Mouse (Mus musculus): ENCODE results near the gene Rln3.

The Rln3 gene

GRCm38 (mm10) chr8:84063861-84064610 lies 19.2 kb upstream of the Rln3 start:
- no peak for DNase-seq

- DNase-seq, result no peak
Observed at GRCm38 (mm10) chr8:84060245-84060644, 15.4 kb upstream of the Rln3 start.

GRCm38 (mm10) chr8:84059226-84059625 lies 14.4 kb upstream of the Rln3 start:
- DNase-seq, result no peak

- no peak for DNase-seq
Observed at GRCm38 (mm10) chr8:84057827-84058226, 13.0 kb upstream of the Rln3 start.

- DNase-seq, result no peak
Observed at GRCm38 (mm10) chr8:84053229-84053628, 8.4 kb upstream of the Rln3 start.

- DNase-seq, result no peak
Observed at GRCm38 (mm10) chr8:84052746-84053145, 7.9 kb upstream of the Rln3 start.

GRCm38 (mm10) chr8:84048171-84048570 lies 3.4 kb upstream of the Rln3 start:
- no peak for DNase-seq

GRCm38 (mm10) chr8:84046505-84046904 lies 1.7 kb upstream of the Rln3 start:
- DNase-seq, result no peak

GRCm38 (mm10) chr8:84044103-84044502 lies 697 bp downstream of the Rln3 start:
- DNase-seq, result no peak

GRCm38 (mm10) chr8:84042948-84043342 lies 1.9 kb downstream of the Rln3 start:
- no peak for DNase-seq

GRCm38 (mm10) chr8:84042066-84042947 lies 2.5 kb downstream of the Rln3 start, which contains the start of gene Il27ra:
Gene Il27ra (minus strand): TSS chr8:84042589.
- DNase-seq, result no peak

GRCm38 (mm10) chr8:84039050-84039449 lies 5.8 kb downstream of the Rln3 start:
- DNase-seq, result peak; percentile 52

GRCm38 (mm10) chr8:84038015-84038414 lies 6.8 kb downstream of the Rln3 start:
- DNase-seq, result no peak

- no peak for DNase-seq
Observed at GRCm38 (mm10) chr8:84032777-84033176, 12.0 kb downstream of the Rln3 start.

- DNase-seq, result no peak
Observed at GRCm38 (mm10) chr8:84029272-84029671, 15.5 kb downstream of the Rln3 start.

- no peak for DNase-seq
Observed at GRCm38 (mm10) chr8:84027449-84027848, 17.4 kb downstream of the Rln3 start.

- no peak for DNase-seq
Observed at GRCm38 (mm10) chr8:84025863-84026262, 18.9 kb downstream of the Rln3 start.

GRCm38 (mm10) chr8:84024171-84024570 lies 20.6 kb downstream of the Rln3 start:
- no peak for DNase-seq

- DNase-seq, result no peak
Observed at GRCm38 (mm10) chr8:84023631-84024030, 21.2 kb downstream of the Rln3 start.

- no peak for DNase-seq
Observed at GRCm38 (mm10) chr8:84023085-84023484, 21.7 kb downstream of the Rln3 start.

- no peak for DNase-seq
Observed at GRCm38 (mm10) chr8:84021569-84021968, 23.2 kb downstream of the Rln3 start.

- no peak for DNase-seq
Observed at GRCm38 (mm10) chr8:84021096-84021495, 23.7 kb downstream of the Rln3 start, which contains the start of gene Palm3. Gene Palm3 (plus strand): TSS chr8:84021471.

- DNase-seq, result no peak
Observed at GRCm38 (mm10) chr8:84019738-84020137, 25.1 kb downstream of the Rln3 start.

GRCm38 (mm10) chr8:84015833-84016232 lies 29.0 kb downstream of the Rln3 start:
- DNase-seq, result no peak
